Mouse (Mus musculus) Patski (cell line): ENCODE measurements around the gene B230217C12Rik. TPM values are rescaled to one million over a fixed set of nuclear protein-coding genes. Genes with fewer than 3 reads are reported as not detected.
"Not testable (repeated sequence)": the region's sequence is repeated elsewhere in the genome, so short reads cannot be mapped to it uniquely, and the experiment has no call there.

ENCODE experiments used
- ATAC-seq: fragments of 100-300 bp; one replicate; pipeline ENCODE4 v1.8.0; 2021
- CTCF ChIA-PET: fragments of 350-600 bp; sonication (Branson Sonifier 250); formaldehyde crosslinking; loops from one replicate; lab custom pipeline; 2022; ENCODE audit warnings: inconsistent platforms; lab: Charles Lee
- POLR2A ChIA-PET: fragments of 350-600 bp; sonication (Branson Sonifier 250); formaldehyde crosslinking; loops from one replicate; lab custom pipeline; 2022; ENCODE audit warnings: antibody characterized with exemption, inconsistent platforms; lab: Charles Lee
- DNase-seq: peaks from one replicate; pipeline ENCODE4 v3.0.0-alpha.2; 2011; ENCODE audit warnings: low read depth, low spot score
- H3K27me3 ChIP-seq: fragments of 371-371 bp; one replicate; pipeline ENCODE4 v1.5.1; 2021
- CTCF ChIP-seq: fragments of 100-300 bp; IDR thresholded peaks from one replicate; pipeline ENCODE4 v1.5.1; 2021
- in situ Hi-C: fragments of 300-500 bp; cut with MboI; formaldehyde crosslinking; loops from 3 replicates; pipeline ENCODE4 v1.11.1; 2018; ENCODE audit warnings: low pct_unique_long_range_greater_than_20kb, mixed read lengths
- polyA plus RNA-seq: library from polyadenylated mRNA; unstranded; gene quantifications from one replicate; pipeline ENCODE4 v1.2.3, GENCODE M21; 2021

B230217C12Rik gene
- polyA plus RNA-seq, 1 experiment from 2014 or later: 1.5 TPM

GRCm38 (mm10) chr11:97830501-97830900 lies 10.1 kb upstream of the B230217C12Rik start:
- in situ Hi-C loops: no loop called here
- no peaks in the 10 kb centered on the region for H3K27me3 ChIP-seq
- no peak for TF ChIP-seq CTCF
- DNase-seq: no peak
- ATAC-seq: no peak
- ChIA-PET CTCF (no interaction called here), POLR2A (interaction anchor here (0.7 kb wide), 1 partner anchor 69 kb away, joined by 3 read pairs; no protein-coding TSS in a partner anchor)

- in situ Hi-C loops: no loop called here
- no peak for DNase-seq
- H3K27me3 ChIP-seq: no peaks in the 10 kb centered on the region
- no peak for TF ChIP-seq CTCF
- CTCF ChIA-PET: no interaction called here
- ATAC-seq: no peak
- POLR2A ChIA-PET: no interaction called here
Measured at GRCm38 (mm10) chr11:97832001-97832400, 8.6 kb upstream of the B230217C12Rik start.

GRCm38 (mm10) chr11:97833352-97833751 lies 7.2 kb upstream of the B230217C12Rik start:
- ChIA-PET CTCF (no interaction called here), POLR2A (interaction anchor here (0.6 kb wide), 1 partner anchor 40 kb away, joined by 4 read pairs; no protein-coding TSS in a partner anchor)
- DNase-seq (no peak), ATAC-seq (no peak)
- TF ChIP-seq CTCF: no peak
- H3K27me3 ChIP-seq: no peaks in the 10 kb centered on the region
- in situ Hi-C loops: no loop called here

GRCm38 (mm10) chr11:97836541-97836940 lies 4.0 kb upstream of the B230217C12Rik start:
- no peak for ATAC-seq
- POLR2A ChIA-PET: no interaction called here
- no peak for DNase-seq
- in situ Hi-C loops: no loop called here
- no peak for TF ChIP-seq CTCF
- no peaks in the 10 kb centered on the region for H3K27me3 ChIP-seq
- CTCF ChIA-PET: no interaction called here

GRCm38 (mm10) chr11:97837051-97837450 lies 3.5 kb upstream of the B230217C12Rik start:
- CTCF ChIA-PET, DNase-seq, POLR2A ChIA-PET: not testable (repeated sequence)

GRCm38 (mm10) chr11:97837641-97838149 lies 2.9 kb upstream of the B230217C12Rik start:
- no peaks in the 10 kb centered on the region for H3K27me3 ChIP-seq
- TF ChIP-seq CTCF: no peak
- ChIA-PET CTCF (no interaction called here), POLR2A (no interaction called here)
- in situ Hi-C loops: no loop called here
- no peak for ATAC-seq
- no peak for DNase-seq

More at GRCm38 (mm10) chr11:97837051-97837450, 3.5 kb upstream of the B230217C12Rik start:
- in situ Hi-C loops, ATAC-seq, H3K27me3 ChIP-seq: not testable (repeated sequence)

- H3K27me3 ChIP-seq: no peaks in the 10 kb centered on the region
- ChIA-PET CTCF (no interaction called here), POLR2A (no interaction called here)
- in situ Hi-C loops: no loop called here
- TF ChIP-seq CTCF: no peak
- ATAC-seq: no peak
- DNase-seq: no peak
Measured at GRCm38 (mm10) chr11:97838779-97839440, 1.7 kb upstream of the B230217C12Rik start.

- TF ChIP-seq CTCF: no peak
- CTCF ChIA-PET: interaction anchor here (1.1 kb wide), 1 partner anchor 46 kb away, joined by 3 read pairs; no protein-coding TSS in a partner anchor
- no peak for ATAC-seq
- in situ Hi-C loops: no loop called here
- no peak for DNase-seq
- POLR2A ChIA-PET: no interaction called here
- H3K27me3 ChIP-seq: no peaks in the 10 kb centered on the region
Measured at GRCm38 (mm10) chr11:97839441-97840134, 992 bp upstream of the B230217C12Rik start.

- DNase-seq (no peak), ATAC-seq (no peak)
- TF ChIP-seq CTCF: no peak
- no peaks in the 10 kb centered on the region for H3K27me3 ChIP-seq
- in situ Hi-C loops: no loop called here
- POLR2A ChIA-PET: interaction anchor here (0.9 kb wide), 1 partner anchor 38 kb away, joined by 3 read pairs; no protein-coding TSS in a partner anchor
- CTCF ChIA-PET: interaction anchor here (0.9 to 1.1 kb wide), 2 partner anchors 20 to 47 kb away, joined by 3 read pairs; no protein-coding TSS in a partner anchor
Measured at GRCm38 (mm10) chr11:97840135-97840490, 467 bp upstream of the B230217C12Rik start.

GRCm38 (mm10) chr11:97840991-97841661 lies 546 bp downstream of the B230217C12Rik start:
- CTCF ChIA-PET: interaction anchor here (0.7 to 1.1 kb wide), 4 partner anchors 13 to 48 kb away, joined by 3 read pairs; no protein-coding TSS in a partner anchor
- POLR2A ChIA-PET: interaction anchor here (0.6 to 1.1 kb wide), 3 partner anchors 16 to 235 kb away, joined by 3 read pairs; no protein-coding TSS in a partner anchor
- no peaks in the 10 kb centered on the region for H3K27me3 ChIP-seq
- in situ Hi-C loops: no loop called here
- no peak for TF ChIP-seq CTCF
- DNase-seq (no peak), ATAC-seq (no peak)
